Mouse (Mus musculus) adrenal gland, postnatal 4 days (tissue): ENCODE results near the gene Atg16l1. TPM values are rescaled to one million over a fixed set of nuclear protein-coding genes. Genes with fewer than 3 reads are reported as not detected.

ENCODE experiments used
- DNase-seq, 2 experiments: peaks; one replicate each; pipeline ENCODE4 v3.0.0; 2021 to 2022; ENCODE audit warnings: low spot score in 2 of 2, mixed read lengths in 2 of 2
- long read RNA-seq, 2 experiments: library from polyadenylated mRNA; stranded (forward); transcript quantifications; one replicate each; pipeline ENCODE4 v2.0.0; 2021
- total RNA-seq, 2 experiments: library from RNA; stranded (reverse); gene quantifications; 2 replicates each; pipeline ENCODE4 v1.2.3; 2021

Gene Atg16l1
- total RNA-seq, result 10 to 100 TPM; 41.8 to 44.7 TPM
- long read RNA-seq, experiment 1, transcript Atg16l1-202 (17 exons, 3,004 nt), result minor isoform, 6 of 29 reads
- long read RNA-seq, experiment 1, transcript Atg16l1-201 (18 exons, 3,130 nt), result major isoform, 13 of 29 reads
- long read RNA-seq, experiment 1, partial matches to known transcripts, result 1 of 29 reads
- long read RNA-seq, experiment 1, other reads (novel, unspliced or antisense), result 9 of 29 reads
- long read RNA-seq, experiment 2, transcript Atg16l1-202 (17 exons, 3,004 nt), result minor isoform, 16 of 86 reads
- long read RNA-seq, experiment 2, transcript Atg16l1-201 (18 exons, 3,130 nt), result major isoform, 33 of 86 reads
- long read RNA-seq, experiment 2, transcript Atg16l1-203 (19 exons, 3,102 nt), result minor isoform, 5 of 86 reads
- long read RNA-seq, experiment 2, partial matches to known transcripts, result 7 of 86 reads
- long read RNA-seq, experiment 2, other reads (novel, unspliced or antisense), result 25 of 86 reads

- DNase-seq, result peak; percentile 70 to 89
These were observed at the start of gene Atg16l1 for GRCm38 (mm10) chr1:87755641-87756470. Gene Atg16l1 (plus strand): TSS chr1:87755870.

GRCm38 (mm10) chr1:87706361-87706760 is 49.3 kb upstream of the Atg16l1 start:
- DNase-seq, result no peak

GRCm38 (mm10) chr1:87709020-87709419 is 46.6 kb upstream of the Atg16l1 start:
- no peak for DNase-seq

- DNase-seq, result no peak
These were observed 45.9 kb upstream of the Atg16l1 start for GRCm38 (mm10) chr1:87709661-87710270.

DNA sequence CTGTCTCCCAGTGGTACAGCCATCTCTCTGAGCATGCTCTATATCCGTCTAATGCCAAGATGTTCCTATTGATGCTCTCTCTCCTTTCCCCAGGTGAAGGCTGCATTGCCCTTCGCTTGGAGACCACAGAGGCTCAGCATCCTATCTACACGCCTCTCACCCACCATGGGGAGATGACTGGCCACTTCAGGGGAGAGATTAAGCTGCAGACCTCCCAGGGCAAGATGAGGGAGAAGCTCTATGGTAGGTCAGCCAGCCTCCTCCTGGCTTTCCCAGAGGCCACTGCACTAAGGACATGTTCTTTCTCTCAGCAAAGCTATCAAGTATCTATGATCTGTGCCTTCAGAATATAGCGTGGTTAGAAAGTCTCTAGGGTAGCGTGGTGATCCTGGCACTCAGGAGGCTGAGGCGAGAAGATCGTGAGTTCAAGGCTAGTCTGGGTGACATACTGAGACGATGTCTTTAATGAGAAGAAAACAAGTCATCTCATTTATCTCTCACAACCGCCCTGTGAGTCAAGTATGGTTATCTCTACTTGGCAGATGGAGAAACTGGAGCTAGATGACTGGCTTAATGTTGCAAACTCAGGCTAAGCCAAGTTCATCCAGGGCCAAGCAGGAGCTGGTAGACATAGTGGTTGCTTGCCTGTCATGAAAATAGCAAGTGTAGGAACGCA is 43.6 kb upstream of the Atg16l1 start:
- DNase-seq, result no peak

- DNase-seq, result no peak
These were observed 43.1 kb upstream of the Atg16l1 start for GRCm38 (mm10) chr1:87712614-87712971.

DNA sequence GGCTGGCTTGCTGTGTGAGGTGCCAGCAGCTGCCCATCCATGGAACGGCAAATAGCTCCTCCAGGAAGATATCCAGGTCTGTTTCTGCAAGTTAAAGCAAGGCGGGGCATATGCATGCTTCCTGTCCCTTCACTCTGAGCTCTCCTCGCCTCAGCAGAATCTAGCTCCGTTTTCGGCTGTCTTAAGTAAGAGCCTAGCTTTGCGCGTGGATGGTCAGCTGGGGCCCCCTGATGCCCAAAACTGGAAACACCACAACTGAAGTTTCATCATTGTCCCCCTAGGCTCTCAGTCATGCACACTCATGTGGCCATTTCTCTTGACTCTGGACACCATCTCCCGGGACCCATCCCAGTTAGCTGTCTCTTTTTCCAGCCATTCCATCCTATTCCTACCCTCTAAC is 34.3 kb upstream of the Atg16l1 start:
- DNase-seq, result no peak

DNA sequence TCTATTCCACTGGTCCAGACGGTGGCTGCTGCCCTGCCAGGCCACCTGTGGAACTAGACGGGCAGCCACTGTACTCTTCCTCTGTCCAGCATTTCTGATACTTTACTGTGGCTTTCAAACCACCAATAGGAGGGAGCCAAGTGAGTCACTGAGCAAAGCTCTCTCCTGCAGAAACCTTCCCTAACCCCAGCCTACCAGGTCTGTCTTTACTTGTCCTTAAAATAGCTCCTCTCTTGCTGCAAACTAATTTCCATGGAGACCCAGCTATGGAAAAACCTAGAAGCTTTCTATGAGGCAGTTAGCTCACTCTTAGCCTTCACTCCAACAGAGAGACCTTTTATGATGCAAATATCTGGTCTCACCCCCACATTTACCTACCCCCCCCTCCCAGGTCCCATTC is 33.6 kb upstream of the Atg16l1 start:
- no peak for DNase-seq

DNA sequence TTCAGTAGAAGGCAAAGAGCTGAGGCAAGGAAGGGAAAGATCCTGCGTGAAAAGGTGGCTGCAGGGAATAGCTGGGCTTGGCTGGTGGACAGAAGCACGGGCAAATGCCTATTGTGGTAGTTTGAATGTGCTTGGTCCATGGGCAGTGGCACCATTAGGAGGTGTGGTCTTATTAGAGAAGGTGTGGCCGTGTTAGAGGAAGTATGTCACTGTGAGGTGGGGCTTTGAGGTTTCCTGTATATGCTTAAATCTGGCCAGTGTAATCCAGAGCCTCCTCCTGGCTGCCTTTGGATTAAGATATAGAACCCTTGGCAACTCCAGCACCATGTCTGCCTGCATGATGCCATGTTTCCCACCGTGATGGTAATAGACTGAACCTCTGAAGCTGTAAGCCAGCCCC is 32.3 kb upstream of the Atg16l1 start:
- DNase-seq, result no peak

GRCm38 (mm10) chr1:87729070-87729469 is 26.6 kb upstream of the Atg16l1 start:
- no peak for DNase-seq

DNA sequence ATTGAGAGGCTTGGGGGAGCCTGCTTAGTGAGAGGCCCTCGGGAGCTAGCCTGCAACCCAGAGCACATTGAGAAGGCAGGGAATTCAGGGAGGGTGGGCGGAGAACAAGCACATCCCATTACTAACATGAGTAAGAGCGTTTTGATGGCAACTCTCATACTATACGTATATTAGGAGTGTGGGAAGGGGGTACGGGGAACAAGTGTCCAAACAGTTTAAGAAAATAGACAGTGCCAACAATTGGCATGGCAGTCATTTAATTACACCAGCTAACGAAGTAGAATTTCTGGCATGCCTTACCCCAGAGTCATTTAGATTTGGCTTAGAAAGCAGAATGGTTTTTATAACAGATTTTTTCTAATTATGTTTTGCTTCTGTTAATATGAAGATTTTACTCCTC is 25.8 kb upstream of the Atg16l1 start:
- no peak for DNase-seq

DNA sequence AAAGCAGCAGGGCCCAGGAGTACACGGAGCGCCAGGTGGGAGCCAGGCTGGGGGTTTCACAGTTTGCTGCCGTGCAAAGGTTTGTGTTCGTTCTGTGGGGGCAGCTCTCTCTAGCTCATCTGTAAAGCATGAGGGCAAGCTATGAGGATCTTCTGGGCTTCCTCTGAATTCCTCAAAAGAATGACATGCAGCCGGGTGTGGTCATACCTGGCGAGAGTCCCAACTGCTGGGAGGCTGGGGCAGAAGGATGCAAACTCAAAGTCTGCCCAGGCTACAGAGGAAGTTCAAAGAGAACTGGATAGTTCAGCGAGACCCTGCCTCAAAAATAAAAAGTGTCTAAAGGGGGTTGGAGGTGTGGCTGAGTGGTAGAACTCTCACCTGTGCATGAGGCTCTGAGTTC is 25.4 kb upstream of the Atg16l1 start:
- no peak for DNase-seq

- no peak for DNase-seq
These were observed 22.5 kb upstream of the Atg16l1 start for GRCm38 (mm10) chr1:87733212-87733611.

GRCm38 (mm10) chr1:87734153-87734552 is 21.5 kb upstream of the Atg16l1 start:
- no peak for DNase-seq

- no peak for DNase-seq
These were observed 14.9 kb upstream of the Atg16l1 start for GRCm38 (mm10) chr1:87740584-87741290.

DNA sequence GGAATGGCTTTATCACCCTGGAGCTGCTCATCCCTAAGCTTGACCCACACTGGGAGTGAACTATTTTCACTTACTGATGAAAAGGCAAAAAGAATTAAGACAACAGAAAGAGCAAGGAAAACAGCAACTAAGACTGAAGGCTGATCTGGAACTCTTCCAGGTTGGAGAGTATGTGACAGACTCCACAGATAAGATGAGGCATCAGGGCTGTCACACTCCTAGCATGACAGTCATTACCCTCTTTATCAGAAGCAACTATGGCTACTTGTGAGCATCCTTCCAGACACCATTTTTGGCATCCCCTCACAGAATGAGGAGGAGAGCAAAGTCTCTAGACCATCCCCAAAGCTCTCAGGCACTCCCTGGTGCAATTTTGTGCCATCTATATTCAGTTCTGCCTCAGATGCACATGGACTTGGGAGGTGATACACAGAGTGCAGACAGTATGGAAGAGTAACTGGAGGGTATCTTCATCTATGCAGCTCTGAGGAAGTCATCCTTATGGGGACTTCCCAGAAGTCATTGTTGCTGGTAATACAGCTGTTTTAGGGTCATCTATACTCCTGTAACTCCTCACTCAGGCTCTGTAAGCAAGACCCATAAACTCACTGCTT is 6.2 kb upstream of the Atg16l1 start:
- no peak for DNase-seq

- no peak for DNase-seq
These were observed 8.2 kb downstream of the Atg16l1 start for GRCm38 (mm10) chr1:87763821-87764220.

DNA sequence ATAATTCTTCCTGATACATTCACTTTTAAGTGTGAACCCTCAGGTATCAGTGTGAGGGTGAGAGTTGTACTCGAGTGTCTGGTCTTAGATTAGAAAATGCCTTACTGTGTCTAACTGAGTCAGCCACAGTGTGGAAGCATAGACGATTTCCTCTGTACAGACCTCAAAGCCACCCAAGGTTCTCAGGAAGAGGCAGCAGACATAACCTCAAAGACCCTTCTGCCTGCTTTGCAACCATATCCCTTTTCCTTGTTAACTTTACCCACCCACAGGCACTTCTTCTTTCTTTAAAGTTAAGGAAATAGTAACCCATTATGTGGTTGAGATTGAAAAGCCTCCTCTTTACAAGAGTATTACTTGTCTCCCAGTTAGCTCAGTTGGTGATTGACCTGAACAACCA is 10.1 kb downstream of the Atg16l1 start:
- DNase-seq, result no peak

DNA sequence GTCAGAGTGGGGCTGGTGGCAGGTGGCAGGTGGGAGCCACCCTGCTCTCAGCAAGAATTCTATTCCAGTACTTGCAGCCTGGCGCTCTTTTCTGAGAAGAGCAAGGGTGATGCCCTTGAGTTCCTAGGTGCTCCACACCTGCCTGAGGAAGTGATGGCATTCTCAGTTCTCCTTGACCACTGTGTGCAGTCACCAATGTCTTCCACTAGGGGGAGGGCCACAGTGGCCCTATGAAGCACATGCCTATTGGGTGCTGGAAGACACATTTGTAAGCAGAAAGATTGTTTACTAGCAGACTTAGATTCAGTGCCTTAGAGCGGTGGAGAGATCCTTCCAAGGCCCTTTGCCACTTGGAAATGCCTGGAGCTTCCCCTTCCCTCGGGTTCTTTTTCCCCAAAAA is 10.6 kb downstream of the Atg16l1 start:
- DNase-seq, result no peak

GRCm38 (mm10) chr1:87769263-87769662 is 13.6 kb downstream of the Atg16l1 start:
- DNase-seq, result no peak
